Mouse (Mus musculus): ENCODE measurements around the gene Srrt.

DNA sequence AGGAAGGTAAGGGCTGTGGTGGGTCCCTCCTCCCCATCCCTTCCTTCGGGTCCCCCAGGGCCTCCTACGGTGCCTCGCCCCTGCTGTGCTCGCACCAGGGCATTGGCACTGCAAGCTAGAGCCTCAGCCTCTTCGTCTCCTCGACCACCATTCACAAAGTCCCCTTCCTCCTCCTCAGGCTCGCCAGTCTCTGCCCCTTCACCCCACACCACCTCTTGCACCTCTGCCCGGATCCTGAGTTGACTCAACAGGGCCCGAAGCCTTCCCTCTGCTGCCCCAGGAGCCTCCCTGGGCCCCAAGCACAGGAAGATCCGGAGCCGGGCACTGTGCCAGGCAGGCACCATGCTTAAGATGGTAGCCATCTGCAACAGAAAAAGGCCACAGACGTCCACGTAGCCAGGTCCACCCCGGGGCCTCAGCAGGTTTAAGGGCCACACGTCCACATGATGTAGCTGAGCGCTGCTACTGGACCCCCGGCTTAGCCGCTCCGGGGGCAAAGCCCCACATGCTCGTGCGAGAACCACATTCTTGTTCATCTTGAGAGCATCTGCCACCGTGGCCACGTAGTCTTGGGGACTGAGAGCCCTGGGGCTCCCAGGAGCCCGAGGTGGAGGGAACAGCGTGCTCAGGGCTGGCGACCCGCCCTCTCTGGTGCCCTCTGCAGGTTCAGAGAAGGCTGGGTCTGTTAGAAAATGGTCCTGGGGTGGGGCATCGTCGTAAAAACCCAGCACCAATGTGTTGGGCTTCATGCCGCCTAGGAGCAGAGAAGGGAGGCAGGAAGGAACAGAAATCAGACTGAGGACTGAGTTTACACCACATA is 7.8 kb upstream of the Srrt start:
- TF ChIP-seq POLR2A (IDR thresholded peaks at IDR 0.05; ENCODE audit: insufficient read depth, low read length) = no peak
- TF ChIP-seq CTCF (IDR thresholded peaks at IDR 0.05; ENCODE audit: low read depth, low read length) = peak; percentile 73
- no peak for TF ChIP-seq EP300 (IDR thresholded peaks at IDR 0.05; ENCODE audit: insufficient read depth, low read depth, low read length)

Data from ES-Bruce4 (cell line).